8 mouse cellular contexts compared by ENCODE assay signal in genomic region chr4:140905426-140905871, GRCm38 (mm10). TPM values are rescaled to one million over a fixed set of nuclear protein-coding genes. Genes with fewer than 3 reads are reported as not detected.
DNase-seq lines count a peak whose midpoint lies in the region; ATAC-seq and TF ChIP-seq lines count a peak whose summit lies in the region.

No protein-coding gene starts in this region.

- peak overlapping the region; percentile 14; the same call in 1 of the 2 replicates for H3K27ac ChIP-seq in layer of hippocampus, adult 2 months
- H3K27ac ChIP-seq in bone marrow macrophage, adult 2 months (ENCODE audit: insufficient read depth, low read depth, low read length): no peak overlapping the region
- no peak overlapping the region for H3K27ac ChIP-seq in hindbrain, postnatal 0 days
- H3K27ac ChIP-seq in midbrain, embryonic 10.5 days (replicated peaks): no peak overlapping the region

- H3K27me3 ChIP-seq in hindbrain, postnatal 0 days (ENCODE audit: insufficient read depth, low read length): peaks cover 9% of the 10 kb centered on the region; the same call in 1 of the 2 replicates
- H3K27me3 ChIP-seq in midbrain, embryonic 10.5 days (ENCODE audit: low read depth, poor library complexity, severe bottlenecking): peaks cover 70% of the 10 kb centered on the region

- 18% methylated on average over 11 of the region's 11 CpGs for WGBS in hindbrain, postnatal 0 days
- WGBS in midbrain, embryonic 10.5 days: 11% methylated on average over 11 of the region's 11 CpGs

- no peak for TF ChIP-seq CTCF in layer of hippocampus, adult 2 months (conservative IDR thresholded peaks at IDR 0.05)
- TF ChIP-seq CTCF in bone marrow macrophage, adult 2 months (IDR thresholded peaks at IDR 0.05; ENCODE audit: low read depth, low read length): no peak
- no peak for TF ChIP-seq CTCF in hindbrain, postnatal 0 days (IDR thresholded peaks at IDR 0.05; ENCODE audit: low read depth)

- H3K4me3 ChIP-seq in layer of hippocampus, adult 2 months: no peak overlapping the region; the same call in 1 of the 2 replicates
- H3K4me3 ChIP-seq in bone marrow macrophage, adult 2 months (ENCODE audit: insufficient read depth, low read length): peak overlapping the region; percentile 42
- H3K4me3 ChIP-seq in hindbrain, postnatal 0 days (ENCODE audit: low read length): peak overlapping the region; percentile 35; the same call in 1 of the 2 replicates
- peak overlapping the region; percentile 55 for H3K4me3 ChIP-seq in midbrain, embryonic 10.5 days

- H3K4me2 ChIP-seq in hindbrain, postnatal 0 days (ENCODE audit: low read depth, low read length): peak overlapping the region; percentile 67

- no peak for DNase-seq in layer of hippocampus, adult 2 months (ENCODE audit: low spot score in 2 of 2)
- DNase-seq in layer of hippocampus, postnatal 10 days (ENCODE audit: low spot score in 2 of 2): no peak
- no peak for DNase-seq in hindbrain, postnatal 0 days (ENCODE audit: low spot score)
- no peak for DNase-seq in midbrain, embryonic 10.5 days (ENCODE audit: low spot score)
- peak; percentile 24 to 37 for DNase-seq in thymus, postnatal 10 days (ENCODE audit: low spot score in 2 of 2)
- no peak for DNase-seq in frontal cortex, postnatal 14 days (ENCODE audit: low spot score in 2 of 2)
- no peak for DNase-seq in left cerebral cortex, postnatal 14 days (ENCODE audit: low spot score in 2 of 2)

- intact Hi-C loops in left cerebral cortex, postnatal 14 days (cut with DNase I): loop anchor here (10.0 kb wide), 1 partner anchor 121 kb away; no protein-coding TSS in a partner anchor

- no peaks in the 10 kb centered on the region for H3K36me3 ChIP-seq in hindbrain, postnatal 0 days (ENCODE audit: insufficient read depth, low read length)
- no peaks in the 10 kb centered on the region for H3K36me3 ChIP-seq in midbrain, embryonic 10.5 days

- no peak for TF ChIP-seq POLR2A in bone marrow macrophage, adult 2 months (IDR thresholded peaks at IDR 0.05; ENCODE audit: borderline replicate concordance, low read depth, low read length)

- no peak for ATAC-seq in hindbrain, postnatal 0 days

- no peaks in the 10 kb centered on the region for H3K9me3 ChIP-seq in hindbrain, postnatal 0 days (ENCODE audit: low read length)
- no peaks in the 10 kb centered on the region for H3K9me3 ChIP-seq in midbrain, embryonic 10.5 days (replicated peaks)

- H3K9ac ChIP-seq in hindbrain, postnatal 0 days (replicated peaks; ENCODE audit: low read length): 0 out of 2 replicates have a peak overlapping the region, but pooled peaks have one; percentile 37

- peaks cover 9% of the 10 kb centered on the region; the same call in 1 of the 2 replicates for H3K4me1 ChIP-seq in bone marrow macrophage, adult 2 months (ENCODE audit: control insufficient read depth, insufficient read depth, low read length)
- H3K4me1 ChIP-seq in hindbrain, postnatal 0 days (ENCODE audit: insufficient read depth, low read length): no peaks in the 10 kb centered on the region
- peaks cover 30% of the 10 kb centered on the region for H3K4me1 ChIP-seq in midbrain, embryonic 10.5 days

RNA-seq across cellular contexts. Expression of gene Padi2, which starts 0.7 kb away (rescaled TPM):
- total RNA-seq in layer of hippocampus, adult 2 months (2021): 10 to 100 TPM; 20.2 to 26.5 TPM
- 1 to 10 TPM; 8.0 to 9.6 TPM for total RNA-seq in layer of hippocampus, postnatal 10 days (2021)
- 11.0 and 12.2 TPM in 2 replicates for polyA plus RNA-seq in bone marrow macrophage, adult 2 months (2012; ENCODE audit: insufficient read depth, insufficient read length, missing spikeins)
- 5.3 and 5.5 TPM in 2 replicates for total RNA-seq in hindbrain, postnatal 0 days (2014; rRNA removed)
- polyA plus RNA-seq in hindbrain, postnatal 0 days (2015; fragmentation: Nextera tagmentation; extraction: Ambion mirVana): 2.7 and 3.0 TPM in 2 replicates
- polyA plus RNA-seq in midbrain, embryonic 10.5 days (2016; fragmentation: Nextera tagmentation; extraction: Ambion mirVana): 0.15 and 1.4 TPM in 2 replicates
- total RNA-seq in left cerebral cortex, postnatal 14 days (2021): 1 to 10 TPM; 5.7 to 8.1 TPM

RNA-seq across cellular contexts. Expression of gene Sdhb, which starts 55.6 kb away (rescaled TPM):
- 100 to 1,000 TPM; 170 to 183 TPM for total RNA-seq in layer of hippocampus, adult 2 months (2021)
- total RNA-seq in layer of hippocampus, postnatal 10 days (2021): 100 to 1,000 TPM; 202 to 204 TPM
- 145 and 163 TPM in 2 replicates for polyA plus RNA-seq in bone marrow macrophage, adult 2 months (2012; ENCODE audit: insufficient read depth, insufficient read length, missing spikeins)
- total RNA-seq in hindbrain, postnatal 0 days (2014; rRNA removed): 176 and 217 TPM in 2 replicates
- 583 and 596 TPM in 2 replicates for polyA plus RNA-seq in hindbrain, postnatal 0 days (2015; fragmentation: Nextera tagmentation; extraction: Ambion mirVana)
- 429 and 455 TPM in 2 replicates for polyA plus RNA-seq in midbrain, embryonic 10.5 days (2016; fragmentation: Nextera tagmentation; extraction: Ambion mirVana)
- total RNA-seq in left cerebral cortex, postnatal 14 days (2021): 100 to 1,000 TPM; 196 to 202 TPM

RNA-seq across cellular contexts. Expression of gene Padi1, which starts 59.9 kb away (rescaled TPM):
- not detected for total RNA-seq in layer of hippocampus, adult 2 months (2021)
- not detected for total RNA-seq in layer of hippocampus, postnatal 10 days (2021)
- not detected in 2 replicates for polyA plus RNA-seq in bone marrow macrophage, adult 2 months (2012; ENCODE audit: insufficient read depth, insufficient read length, missing spikeins)
- 0.25 TPM in 1 of 2 replicates, not detected in the other for total RNA-seq in hindbrain, postnatal 0 days (2014; rRNA removed)
- polyA plus RNA-seq in hindbrain, postnatal 0 days (2015; fragmentation: Nextera tagmentation; extraction: Ambion mirVana): 0.05 TPM in 1 of 2 replicates, not detected in the other
- polyA plus RNA-seq in midbrain, embryonic 10.5 days (2016; fragmentation: Nextera tagmentation; extraction: Ambion mirVana): 0.04 and 0.06 TPM in 2 replicates
- not detected for total RNA-seq in left cerebral cortex, postnatal 14 days (2021)

Comparison
In these comparisons a context has a peak if more than half of its experiments do, and no peak if none do; other contexts are left out.
1. DNase-seq: peak in thymus, postnatal 10 days (2 of 2); none in layer of hippocampus, adult 2 months (0 of 2), layer of hippocampus, postnatal 10 days (0 of 2), hindbrain, postnatal 0 days (single experiment), midbrain, embryonic 10.5 days (single experiment), frontal cortex, postnatal 14 days (0 of 2) and left cerebral cortex, postnatal 14 days (0 of 2).